In genomic region chrX:36989752-36990404, GRCm38 (mm10) we compare ENCODE assay signal across 8 mouse cellular contexts. TPM values are rescaled to one million over a fixed set of nuclear protein-coding genes. Genes with fewer than 3 reads are reported as not detected.
DNase-seq lines count a peak whose midpoint lies in the region; ATAC-seq lines count a peak whose summit lies in the region.

No protein-coding gene starts in this region.

- no peaks in the 10 kb centered on the region for H3K36me3 ChIP-seq in heart, embryonic 10.5 days
- no peaks in the 10 kb centered on the region for H3K36me3 ChIP-seq in intestine, embryonic 14.5 days (ENCODE audit: control insufficient read depth, insufficient read depth, low read length)
- no peaks in the 10 kb centered on the region for H3K36me3 ChIP-seq in neural tube, embryonic 12.5 days

- H3K4me1 ChIP-seq in heart, embryonic 10.5 days: no peaks in the 10 kb centered on the region
- no peaks in the 10 kb centered on the region for H3K4me1 ChIP-seq in intestine, embryonic 14.5 days (replicated peaks; ENCODE audit: control insufficient read depth, insufficient read depth, low read length)
- no peaks in the 10 kb centered on the region for H3K4me1 ChIP-seq in neural tube, embryonic 12.5 days

- H3K9ac ChIP-seq in intestine, embryonic 14.5 days (ENCODE audit: low read length): peak overlapping the region; percentile 48; the same call in 1 of the 2 replicates
- peak overlapping the region; percentile 64 for H3K9ac ChIP-seq in neural tube, embryonic 12.5 days

- H3K27ac ChIP-seq in heart, embryonic 10.5 days: peak overlapping the region; percentile 81
- H3K27ac ChIP-seq in intestine, embryonic 14.5 days (ENCODE audit: low read depth): no peak overlapping the region
- H3K27ac ChIP-seq in neural tube, embryonic 12.5 days: no peak overlapping the region

- DNase-seq in heart, embryonic 10.5 days (ENCODE audit: low spot score): no peak
- no peak for DNase-seq in heart, adult 9 months (ENCODE audit: low spot score in 2 of 2)
- DNase-seq in 3T3-L1 (ENCODE audit: low read depth, low spot score): peak; percentile 2
- DNase-seq in intestine, embryonic 14.5 days (ENCODE audit: low spot score): peak; percentile 59
- DNase-seq in embryo, embryonic 10.5 days (ENCODE audit: low spot score): no peak
- DNase-seq in layer of hippocampus, adult 9-10 months (ENCODE audit: low spot score): no peak

- peak overlapping the region; percentile 61 for H3K4me2 ChIP-seq in intestine, embryonic 14.5 days (ENCODE audit: low read length)
- H3K4me2 ChIP-seq in neural tube, embryonic 12.5 days (replicated peaks): peak overlapping the region; percentile 67

- ATAC-seq in common myeloid progenitor, adult 5-6 weeks (replicated peaks; ENCODE audit: low read depth, poor library complexity, severe bottlenecking): 0 out of 2 replicates have a peak, but pooled peaks have one; percentile 5
- ATAC-seq in intestine, embryonic 14.5 days (replicated peaks; ENCODE audit: low FRiP score, low TSS enrichment, low read depth): peak; percentile 82; the same call in 1 of the 2 replicates
- ATAC-seq in neural tube, embryonic 12.5 days (ENCODE audit: low FRiP score, low read depth): peak; percentile 34

- H3K9me3 ChIP-seq in heart, embryonic 10.5 days: no peaks in the 10 kb centered on the region
- H3K9me3 ChIP-seq in intestine, embryonic 14.5 days (ENCODE audit: control insufficient read depth, low read length): no peaks in the 10 kb centered on the region
- no peaks in the 10 kb centered on the region for H3K9me3 ChIP-seq in neural tube, embryonic 12.5 days

- 25% methylated on average over 7 of the region's 11 CpGs for WGBS in heart, embryonic 10.5 days
- WGBS in intestine, embryonic 14.5 days: 24% methylated on average over 7 of the region's 11 CpGs
- 31% methylated on average over 7 of the region's 11 CpGs for WGBS in neural tube, embryonic 12.5 days

- H3K4me3 ChIP-seq in heart, embryonic 10.5 days: peak overlapping the region; percentile 67
- H3K4me3 ChIP-seq in intestine, embryonic 14.5 days (ENCODE audit: low read depth, low read length): peak overlapping the region; percentile 51
- H3K4me3 ChIP-seq in neural tube, embryonic 12.5 days: peak overlapping the region; percentile 62

- peaks cover 12% of the 10 kb centered on the region for H3K27me3 ChIP-seq in heart, embryonic 10.5 days (ENCODE audit: insufficient read depth, poor library complexity, severe bottlenecking)
- no peaks in the 10 kb centered on the region for H3K27me3 ChIP-seq in intestine, embryonic 14.5 days (replicated peaks; ENCODE audit: control insufficient read depth, insufficient read depth, low read length)
- no peaks in the 10 kb centered on the region for H3K27me3 ChIP-seq in neural tube, embryonic 12.5 days (replicated peaks)

RNA-seq across cellular contexts. Expression of gene Sept6, which starts 1.7 kb away (rescaled TPM):
- polyA plus RNA-seq in heart, embryonic 10.5 days (2016; fragmentation: Nextera tagmentation; extraction: Ambion mirVana): 14.9 and 19.0 TPM in 2 replicates
- 66.4 and 77.8 TPM in 2 replicates for total RNA-seq in common myeloid progenitor, adult 5-6 weeks (2017)
- polyA plus RNA-seq in intestine, embryonic 14.5 days (2014; fragmentation: Nextera tagmentation; extraction: Ambion mirVana): 19.9 and 21.3 TPM in 2 replicates
- polyA plus RNA-seq in neural tube, embryonic 12.5 days (2016; fragmentation: Nextera tagmentation; extraction: Ambion mirVana): 63.8 and 65.5 TPM in 2 replicates

RNA-seq across cellular contexts. Expression of gene Sowahd, which starts 58.8 kb away (rescaled TPM):
- 1.8 and 2.3 TPM in 2 replicates for polyA plus RNA-seq in heart, embryonic 10.5 days (2016; fragmentation: Nextera tagmentation; extraction: Ambion mirVana)
- not detected in 2 replicates for total RNA-seq in common myeloid progenitor, adult 5-6 weeks (2017)
- polyA plus RNA-seq in intestine, embryonic 14.5 days (2014; fragmentation: Nextera tagmentation; extraction: Ambion mirVana): 0.11 TPM in 1 of 2 replicates, not detected in the other
- not detected in 2 replicates for polyA plus RNA-seq in neural tube, embryonic 12.5 days (2016; fragmentation: Nextera tagmentation; extraction: Ambion mirVana)

Comparison
In these comparisons a context has a peak if more than half of its experiments do, and no peak if none do; other contexts are left out.
1. DNase-seq: peak in 3T3-L1 (single experiment) and intestine, embryonic 14.5 days (single experiment); none in heart, embryonic 10.5 days (single experiment), heart, adult 9 months (0 of 2), embryo, embryonic 10.5 days (single experiment) and layer of hippocampus, adult 9-10 months (single experiment).
2. ATAC-seq: peak in every context shown above with its lines; median percentile 82 in intestine, embryonic 14.5 days; 34 in neural tube, embryonic 12.5 days; 5 in common myeloid progenitor, adult 5-6 weeks.
3. Peak in every context shown above with its lines, with median percentiles within 50 percentile points of each other: H3K4me3 ChIP-seq.